In the genomic region with DNA sequence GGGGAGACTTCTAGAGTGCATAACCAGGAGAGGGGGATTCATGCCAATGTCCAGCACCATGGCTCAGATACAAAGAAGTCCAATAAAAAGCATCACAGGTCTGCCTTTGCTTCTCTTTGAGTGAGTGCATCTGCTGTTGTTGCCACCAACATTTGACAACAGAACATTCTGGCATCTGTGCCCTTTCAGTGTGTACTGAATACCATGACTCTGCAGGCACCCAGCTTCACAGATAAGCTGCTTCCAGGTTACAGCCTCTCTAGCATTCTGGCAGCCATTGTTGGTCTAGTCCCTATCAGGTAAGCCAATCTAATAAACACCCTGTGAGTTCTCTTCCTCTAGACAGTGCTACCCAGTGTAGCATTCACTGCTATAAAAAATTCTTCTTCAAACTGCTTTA, we compare ENCODE assay signal across 18 mouse cellular contexts.
"Had no signal": no experiment of that assay in that cellular context is flagged by ENCODE, and none has a peak within 500 bp of the region (broad histone marks: within the 10 kb centered on the region; RNA-seq: fewer than 3 reads in every experiment).

No protein-coding gene starts in this region.

- H3K4me1 ChIP-seq: liver, embryonic 13.5 days; midbrain, embryonic 12.5 days; neural tube, embryonic 13.5 days; stomach, embryonic 15.5 days had no signal

- H3K4me2 ChIP-seq: liver, embryonic 13.5 days; midbrain, embryonic 12.5 days; neural tube, embryonic 13.5 days; stomach, embryonic 15.5 days had no signal

- H3K4me3 ChIP-seq: left cerebral cortex, adult 2 months; liver, embryonic 13.5 days; midbrain, embryonic 12.5 days; myocyte; neural tube, embryonic 13.5 days; stomach, embryonic 15.5 days had no signal

- ATAC-seq: midbrain, embryonic 16.5 days had no signal

- H3K9ac ChIP-seq: liver, embryonic 13.5 days; midbrain, embryonic 12.5 days; neural tube, embryonic 13.5 days; stomach, embryonic 15.5 days had no signal

- H3K27ac ChIP-seq: left cerebral cortex, adult 2 months; liver, embryonic 13.5 days; midbrain, embryonic 12.5 days; neural tube, embryonic 13.5 days; stomach, embryonic 15.5 days had no signal

- DNase-seq: kidney, adult 9 months; kidney, postnatal 14 days; kidney, postnatal 4 days; layer of hippocampus, postnatal 36 days; liver, embryonic 13.5 days; lung, adult 2 months; lung, postnatal 14 days; lung, postnatal 4 days; retina, postnatal 1 day; right cerebral cortex, postnatal 25 days; spleen, adult 18-20 months; thymus, postnatal 25 days had no signal

- H3K27me3 ChIP-seq: liver, embryonic 13.5 days; midbrain, embryonic 12.5 days; neural tube, embryonic 13.5 days; stomach, embryonic 15.5 days had no signal

- H3K36me3 ChIP-seq: liver, embryonic 13.5 days; midbrain, embryonic 12.5 days; neural tube, embryonic 13.5 days; stomach, embryonic 15.5 days had no signal

- H3K9me3 ChIP-seq: liver, embryonic 13.5 days; midbrain, embryonic 12.5 days; neural tube, embryonic 13.5 days; stomach, embryonic 15.5 days had no signal
